Mouse (Mus musculus): ENCODE measurements around the gene Cel. TPM values are rescaled to one million over a fixed set of nuclear protein-coding genes. Genes with fewer than 3 reads are reported as not detected.
"Not testable (repeated sequence)": the region's sequence is repeated elsewhere in the genome, so short reads cannot be mapped to it uniquely, and the experiment has no call there.

Cel gene
- polyA plus RNA-seq, 1 experiment = 0.49 TPM

DNA sequence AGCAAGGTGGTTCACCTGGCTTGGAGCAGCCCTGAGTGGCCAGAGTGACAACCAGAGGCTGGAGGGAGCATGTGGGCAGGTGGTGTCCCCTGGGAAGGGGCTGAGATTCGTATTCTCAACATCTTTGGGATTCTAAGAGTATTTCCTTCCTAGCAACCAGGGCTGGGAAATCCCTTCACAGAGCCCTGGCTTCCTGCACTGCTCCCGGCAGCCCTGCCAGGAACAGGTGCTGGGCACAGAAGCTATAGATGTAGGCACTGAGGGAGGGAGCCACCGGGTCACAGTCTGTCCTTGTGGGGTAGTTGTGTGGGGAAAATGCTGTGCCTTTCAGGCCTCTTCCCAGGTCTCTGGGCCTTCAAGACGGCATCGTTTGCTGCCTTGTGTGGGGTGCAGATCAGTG, 42.6 kb downstream of the Cel start:
- no peaks in the 10 kb centered on the region for H3K27me3 ChIP-seq (ENCODE audit: control insufficient read depth, insufficient read depth, low read length)
- H3K4me1 ChIP-seq (replicated peaks; ENCODE audit: control insufficient read depth, insufficient read depth, low read length) = peaks cover 25% of the 10 kb centered on the region
- no peak overlapping the region for H3K4me3 ChIP-seq (ENCODE audit: control insufficient read depth, insufficient read depth, low read length)
- 89% methylated on average over 5 of the region's 5 CpGs for WGBS
- no peaks in the 10 kb centered on the region for H3K36me3 ChIP-seq (ENCODE audit: control insufficient read depth, insufficient read depth, low read length)
- TF ChIP-seq POLR2A (IDR thresholded peaks at IDR 0.05; ENCODE audit: control insufficient read depth, extremely low read depth, insufficient read depth, low read length, poor library complexity) = no peak
- no peak for TF ChIP-seq CTCF (IDR thresholded peaks at IDR 0.05; ENCODE audit: borderline replicate concordance, control insufficient read depth, extremely low read depth, insufficient read depth, low read length, poor library complexity)
- H3K27ac ChIP-seq (ENCODE audit: control insufficient read depth, insufficient read depth, low read length) = no peak overlapping the region
- no peak for DNase-seq

DNA sequence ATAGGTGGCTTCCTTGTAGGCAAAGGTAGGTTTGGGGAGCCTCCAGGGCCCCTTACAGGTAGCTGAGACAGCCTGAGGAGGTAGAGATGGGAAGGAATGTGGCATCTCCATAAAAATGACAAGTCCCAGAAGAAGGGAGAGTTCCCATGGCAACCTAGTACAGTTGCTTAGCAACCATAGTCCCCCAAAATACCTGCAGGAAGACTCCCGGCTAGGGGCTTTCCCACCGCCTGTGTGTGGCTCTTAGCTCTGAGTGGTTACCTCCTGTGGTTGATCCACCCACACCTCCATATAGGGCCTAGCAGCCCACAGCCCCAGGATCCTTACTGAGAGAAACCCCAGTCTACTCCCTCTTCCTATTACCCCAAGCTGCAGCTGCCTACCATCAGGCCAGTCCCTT, 45.0 kb downstream of the Cel start:
- Histone ChIP-seq H3K4me1 (replicated peaks; ENCODE audit: control insufficient read depth, insufficient read depth, low read length) (peaks cover 32% of the 10 kb centered on the region), H3K36me3 (ENCODE audit: control insufficient read depth, insufficient read depth, low read length) (no peaks in the 10 kb centered on the region), H3K27ac (ENCODE audit: control insufficient read depth, insufficient read depth, low read length) (no peak overlapping the region), H3K27me3 (ENCODE audit: control insufficient read depth, insufficient read depth, low read length) (no peaks in the 10 kb centered on the region; the same call in 1 of the 2 replicates), H3K4me3 (ENCODE audit: control insufficient read depth, insufficient read depth, low read length) (no peak overlapping the region)
- WGBS = 30% methylated on average over 2 of the region's 2 CpGs
- TF ChIP-seq CTCF (IDR thresholded peaks at IDR 0.05; ENCODE audit: borderline replicate concordance, control insufficient read depth, extremely low read depth, insufficient read depth, low read length, poor library complexity) = no peak
- TF ChIP-seq POLR2A (IDR thresholded peaks at IDR 0.05; ENCODE audit: control insufficient read depth, extremely low read depth, insufficient read depth, low read length, poor library complexity) = no peak
- DNase-seq = peak; percentile 17

DNA sequence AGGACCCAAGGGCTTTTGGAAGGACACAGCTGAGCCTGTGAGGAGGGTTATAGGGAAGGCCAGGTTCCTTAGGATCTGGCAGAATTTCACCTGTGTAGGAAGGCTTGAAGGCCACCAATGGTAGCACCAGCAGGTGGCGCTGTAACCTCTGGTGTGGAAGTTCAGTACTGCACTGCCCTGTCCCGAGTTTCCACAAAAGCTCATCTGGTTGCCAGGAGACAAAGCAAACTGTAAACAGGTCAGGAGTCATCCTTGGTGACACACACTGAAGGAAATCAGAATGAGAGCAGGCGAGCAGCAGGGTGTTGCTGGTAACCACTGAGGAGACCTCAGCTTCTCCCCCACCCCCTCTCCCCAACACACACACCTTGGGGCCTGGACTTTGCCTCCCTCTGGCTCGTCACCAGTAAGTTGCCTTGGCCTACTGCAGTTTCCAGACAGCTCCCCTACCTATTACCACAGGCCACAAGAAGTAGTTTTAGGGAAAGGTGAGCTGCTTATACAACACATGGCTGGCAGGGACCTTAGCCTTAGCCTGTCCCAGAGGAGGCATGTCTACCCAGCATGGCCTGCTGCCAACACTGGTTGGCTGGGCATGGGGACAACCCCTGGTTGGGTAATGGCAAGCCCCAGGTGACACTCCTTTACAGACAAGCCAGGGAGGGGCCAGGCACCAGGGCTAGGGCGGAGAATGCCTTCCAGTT, 45.8 kb downstream of the Cel start:
- peak; percentile 65 for DNase-seq
- H3K27ac ChIP-seq (ENCODE audit: control insufficient read depth, insufficient read depth, low read length) = no peak overlapping the region
- no peaks in the 10 kb centered on the region for H3K36me3 ChIP-seq (ENCODE audit: control insufficient read depth, insufficient read depth, low read length)
- no peaks in the 10 kb centered on the region; the same call in 1 of the 2 replicates for H3K27me3 ChIP-seq (ENCODE audit: control insufficient read depth, insufficient read depth, low read length)
- TF ChIP-seq CTCF (IDR thresholded peaks at IDR 0.05; ENCODE audit: borderline replicate concordance, control insufficient read depth, extremely low read depth, insufficient read depth, low read length, poor library complexity) = peak; percentile 86; the same call in 1 of the 2 replicates
- no peak for TF ChIP-seq POLR2A (IDR thresholded peaks at IDR 0.05; ENCODE audit: control insufficient read depth, extremely low read depth, insufficient read depth, low read length, poor library complexity)
- H3K4me1 ChIP-seq (replicated peaks; ENCODE audit: control insufficient read depth, insufficient read depth, low read length) = peaks cover 37% of the 10 kb centered on the region
- H3K4me3 ChIP-seq (ENCODE audit: control insufficient read depth, insufficient read depth, low read length) = no peak overlapping the region
- WGBS = 46% methylated on average over 5 of the region's 5 CpGs

DNA sequence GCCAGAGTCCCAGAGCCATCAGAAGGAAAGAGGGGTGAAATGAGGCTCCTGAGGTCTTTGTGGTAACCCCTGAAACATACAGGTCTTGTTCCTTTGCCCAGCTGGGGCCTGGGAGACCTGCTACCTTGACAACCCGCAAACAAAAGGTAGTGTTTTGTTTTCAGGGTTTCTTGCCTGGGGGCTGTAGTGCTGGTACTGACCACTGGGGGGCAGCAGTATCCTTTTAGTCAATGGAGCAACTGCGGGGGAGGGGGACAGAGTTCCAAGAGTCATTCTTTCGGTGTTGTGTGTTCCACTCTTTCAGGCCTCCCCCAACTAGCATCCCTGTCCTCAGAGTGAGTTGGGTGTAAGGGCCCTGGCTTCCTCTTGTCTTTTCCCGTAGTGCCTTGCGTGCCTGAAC, 48.7 kb downstream of the Cel start:
- TF ChIP-seq POLR2A (IDR thresholded peaks at IDR 0.05; ENCODE audit: control insufficient read depth, extremely low read depth, insufficient read depth, low read length, poor library complexity) = no peak
- peak; percentile 62; the same call in 1 of the 2 replicates for TF ChIP-seq CTCF (IDR thresholded peaks at IDR 0.05; ENCODE audit: borderline replicate concordance, control insufficient read depth, extremely low read depth, insufficient read depth, low read length, poor library complexity)
- no peak overlapping the region for H3K4me3 ChIP-seq (ENCODE audit: control insufficient read depth, insufficient read depth, low read length)

DNA sequence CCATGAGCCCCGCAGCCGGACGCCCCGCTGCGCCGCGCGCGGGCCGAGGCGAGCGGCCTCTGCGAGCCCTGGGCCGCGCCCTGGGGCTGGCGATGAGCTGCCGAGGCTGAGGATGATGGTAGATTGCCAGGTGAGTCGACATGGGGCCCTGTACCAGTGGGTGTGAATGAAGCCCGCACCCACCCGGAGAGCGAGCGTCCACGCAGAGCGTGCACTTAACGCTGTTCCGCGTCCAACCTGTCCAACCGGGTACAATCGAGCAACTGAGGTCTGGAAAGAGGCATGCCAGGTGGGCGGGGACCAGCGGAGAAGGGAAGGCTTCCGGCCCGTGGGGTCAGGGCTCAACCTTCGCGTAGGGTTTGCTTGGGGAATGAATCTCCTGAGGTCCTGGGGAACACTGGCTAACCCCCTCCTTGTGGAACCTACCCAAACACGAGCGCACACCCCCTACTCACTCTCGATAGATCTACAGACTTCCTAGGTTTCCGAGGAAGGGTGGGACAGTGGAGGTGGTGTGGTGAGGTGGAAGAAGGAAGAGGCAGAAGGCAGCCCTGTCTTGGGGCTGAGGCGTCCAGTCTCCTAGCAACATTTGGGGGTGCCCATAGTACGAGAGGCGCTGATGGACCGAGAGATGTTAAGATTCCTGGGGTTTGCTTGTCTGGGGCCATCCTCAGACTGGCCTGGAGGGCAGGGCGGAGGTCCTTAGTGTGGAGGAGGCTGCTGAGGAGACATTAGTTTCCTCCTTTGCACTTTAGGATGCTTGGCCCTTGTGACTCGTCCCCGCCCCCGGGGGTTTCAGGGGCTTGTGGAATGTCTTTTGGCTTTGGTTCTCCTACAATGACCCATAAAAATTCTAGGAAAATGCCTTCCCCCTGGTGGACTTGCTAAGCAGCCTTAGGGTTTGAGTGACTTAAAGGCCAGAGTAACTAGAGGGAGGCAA, 49.5 kb downstream of the Cel start:
- no peaks in the 10 kb centered on the region; the same call in 1 of the 2 replicates for H3K27me3 ChIP-seq (ENCODE audit: control insufficient read depth, insufficient read depth, low read length)
- peak; percentile 44 for DNase-seq
- 5% methylated on average over 47 of the region's 47 CpGs for WGBS
- TF ChIP-seq CTCF (IDR thresholded peaks at IDR 0.05; ENCODE audit: borderline replicate concordance, control insufficient read depth, extremely low read depth, insufficient read depth, low read length, poor library complexity) = 0 out of 2 replicates have a peak, but pooled peaks have one; percentile 5
- no peak for TF ChIP-seq POLR2A (IDR thresholded peaks at IDR 0.05; ENCODE audit: control insufficient read depth, extremely low read depth, insufficient read depth, low read length, poor library complexity)
- peaks cover 29% of the 10 kb centered on the region for H3K4me1 ChIP-seq (replicated peaks; ENCODE audit: control insufficient read depth, insufficient read depth, low read length)
- no peak overlapping the region for H3K27ac ChIP-seq (ENCODE audit: control insufficient read depth, insufficient read depth, low read length)
- no peaks in the 10 kb centered on the region for H3K36me3 ChIP-seq (ENCODE audit: control insufficient read depth, insufficient read depth, low read length)
- peak overlapping the region; percentile 60 for H3K4me3 ChIP-seq (ENCODE audit: control insufficient read depth, insufficient read depth, low read length)

More for the DNA sequence above, 48.7 kb downstream of the Cel start:
- Histone ChIP-seq H3K4me1 (replicated peaks; ENCODE audit: control insufficient read depth, insufficient read depth, low read length) (peaks cover 32% of the 10 kb centered on the region), H3K27me3 (ENCODE audit: control insufficient read depth, insufficient read depth, low read length) (no peaks in the 10 kb centered on the region; the same call in 1 of the 2 replicates), H3K27ac (ENCODE audit: control insufficient read depth, insufficient read depth, low read length) (no peak overlapping the region), H3K36me3 (ENCODE audit: control insufficient read depth, insufficient read depth, low read length) (no peaks in the 10 kb centered on the region)
- 27% methylated on average over 5 of the region's 5 CpGs for WGBS
- peak; percentile 87 for DNase-seq

DNA sequence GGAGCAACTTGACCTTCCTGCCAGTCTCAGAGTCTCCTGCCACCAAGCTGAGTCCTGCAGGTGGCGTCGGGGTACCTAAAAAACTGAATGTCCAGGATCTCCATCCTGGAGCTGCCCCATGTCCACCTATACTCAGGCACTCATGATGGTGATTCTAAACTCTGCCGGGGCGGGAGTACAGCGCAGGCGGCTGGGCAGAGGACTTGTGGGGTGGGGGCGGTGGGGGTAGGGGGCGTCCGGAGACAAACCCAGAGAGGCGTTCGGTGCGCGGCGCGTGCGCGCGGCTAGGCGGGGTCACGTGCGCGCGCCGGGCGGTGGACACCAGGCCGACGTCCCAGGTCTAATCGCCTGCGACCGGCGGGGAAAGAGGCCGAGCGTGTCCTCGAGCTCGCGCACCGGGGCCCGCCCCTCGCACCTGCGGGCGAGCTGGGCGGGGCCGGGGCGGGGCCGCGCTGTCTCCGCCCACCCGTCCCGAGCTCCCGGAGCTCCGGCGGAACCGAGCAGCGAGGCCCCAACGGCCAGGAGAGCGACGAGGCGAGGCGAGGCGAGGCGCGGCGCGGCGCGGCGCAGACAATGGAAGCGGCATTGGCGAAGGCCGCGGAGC, 50.3 kb downstream of the Cel start, which contains the start of gene Ralgds:
TSS of gene Ralgds (plus strand) at position 328 of the 604 bp plus-strand sequence.
- under 1% methylated on average over 71 of the region's 71 CpGs for WGBS
- no peak within 1 kb of the TSS for H3K27ac ChIP-seq (ENCODE audit: control insufficient read depth, insufficient read depth, low read length)

DNA sequence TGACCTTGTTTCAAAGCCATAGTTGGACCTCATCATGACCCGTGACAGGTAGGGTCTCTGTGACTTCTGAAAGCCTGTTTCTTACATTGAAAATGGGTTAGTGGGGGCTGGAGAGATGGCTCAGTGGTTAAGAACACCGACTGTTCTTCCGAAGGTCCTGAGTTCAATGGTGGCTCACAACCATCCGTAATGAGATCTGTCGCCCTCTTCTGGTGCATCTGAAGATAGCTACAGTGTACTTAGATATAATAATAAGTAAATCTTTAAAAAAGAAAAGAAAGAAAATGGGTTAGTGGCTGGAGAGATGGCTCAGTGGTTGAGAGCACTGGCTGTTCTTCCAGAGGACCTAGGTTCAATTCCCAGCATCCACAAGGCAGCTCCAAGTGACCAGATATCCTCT, 51.6 kb downstream of the Cel start:
- peaks cover 18% of the 10 kb centered on the region for H3K4me1 ChIP-seq (replicated peaks; ENCODE audit: control insufficient read depth, insufficient read depth, low read length)
- not testable (repeated sequence) for H3K4me3 ChIP-seq (ENCODE audit: control insufficient read depth, insufficient read depth, low read length); H3K27me3 ChIP-seq (ENCODE audit: control insufficient read depth, insufficient read depth, low read length); H3K36me3 ChIP-seq (ENCODE audit: control insufficient read depth, insufficient read depth, low read length); DNase-seq; H3K27ac ChIP-seq (ENCODE audit: control insufficient read depth, insufficient read depth, low read length)
- 57% methylated on average over 5 of the region's 5 CpGs for WGBS

More for the DNA sequence above, 50.3 kb downstream of the Cel start, which contains the start of gene Ralgds:
- Histone ChIP-seq H3K4me3 (ENCODE audit: control insufficient read depth, insufficient read depth, low read length) (peak within 1 kb of the TSS; percentile 60), H3K36me3 (ENCODE audit: control insufficient read depth, insufficient read depth, low read length) (no peaks in the 10 kb centered on the region), H3K27me3 (ENCODE audit: control insufficient read depth, insufficient read depth, low read length) (no peaks in the 10 kb centered on the region; the same call in 1 of the 2 replicates), H3K4me1 (replicated peaks; ENCODE audit: control insufficient read depth, insufficient read depth, low read length) (peaks cover 25% of the 10 kb centered on the region)
- peak; percentile 60 for TF ChIP-seq POLR2A (IDR thresholded peaks at IDR 0.05; ENCODE audit: control insufficient read depth, extremely low read depth, insufficient read depth, low read length, poor library complexity)
- 0 out of 2 replicates have a peak, but pooled peaks have one; percentile 44 for TF ChIP-seq CTCF (IDR thresholded peaks at IDR 0.05; ENCODE audit: borderline replicate concordance, control insufficient read depth, extremely low read depth, insufficient read depth, low read length, poor library complexity)
- peak; percentile 57 for DNase-seq
